Mouse (Mus musculus): ENCODE measurements around the gene Nin. TPM values are rescaled to one million over a fixed set of nuclear protein-coding genes. Genes with fewer than 3 reads are reported as not detected.

The Nin gene
- polyA plus RNA-seq, 1 experiment from 2014 or later, result 9.1 TPM

GRCm38 (mm10) chr12:70082485-70082884 lies 31.0 kb downstream of the Nin start:
- Histone ChIP-seq H3K9ac (replicated peaks) (no peak overlapping the region), H3K9me3 (replicated peaks) (no peaks in the 10 kb centered on the region), H3K36me3 (peaks cover 7% of the 10 kb centered on the region; the same call in 1 of the 2 replicates), H3K4me2 (no peak overlapping the region), H3K4me3 (replicated peaks) (no peak overlapping the region), H3K27me3 (replicated peaks) (no peaks in the 10 kb centered on the region), H3K27ac (replicated peaks) (no peak overlapping the region), H3K4me1 (no peaks in the 10 kb centered on the region)
- ATAC-seq (ENCODE audit: low FRiP score), result no peak
- 94% methylated on average over 9 of the region's 9 CpGs for WGBS

- no peaks in the 10 kb centered on the region for H3K27me3 ChIP-seq (replicated peaks)
- no peaks in the 10 kb centered on the region for H3K9me3 ChIP-seq (replicated peaks)
- no peaks in the 10 kb centered on the region for H3K4me1 ChIP-seq
- H3K4me2 ChIP-seq, result no peak overlapping the region
- WGBS, result 93% methylated on average over 7 of the region's 7 CpGs
- no peak overlapping the region for H3K4me3 ChIP-seq (replicated peaks)
- no peak overlapping the region for H3K9ac ChIP-seq (replicated peaks)
- H3K36me3 ChIP-seq, result no peaks in the 10 kb centered on the region
- H3K27ac ChIP-seq (replicated peaks), result no peak overlapping the region
- no peak for ATAC-seq (ENCODE audit: low FRiP score)
Observed at GRCm38 (mm10) chr12:70078471-70079025, 35.0 kb downstream of the Nin start.

DNA sequence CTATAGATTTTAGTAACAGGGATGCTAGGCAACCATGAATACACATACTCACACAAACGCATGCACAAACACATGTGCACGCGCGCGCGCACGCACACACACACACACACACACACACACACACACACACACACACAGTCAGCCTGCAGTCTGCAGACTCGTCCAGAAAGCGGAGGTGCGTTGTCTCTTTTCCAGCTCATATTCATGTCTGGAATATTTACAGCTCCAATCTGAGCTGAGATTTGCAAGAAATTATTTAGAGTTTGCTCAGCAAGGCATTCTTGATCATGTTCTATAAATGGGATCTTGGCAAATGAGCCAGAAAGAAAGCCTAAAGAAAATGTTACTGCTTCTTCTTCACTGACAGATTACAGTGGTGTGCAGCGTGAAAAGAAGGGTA lies 37.0 kb downstream of the Nin start:
- no peak overlapping the region for H3K9ac ChIP-seq (replicated peaks)
- no peaks in the 10 kb centered on the region for H3K36me3 ChIP-seq
- H3K4me1 ChIP-seq, result no peaks in the 10 kb centered on the region
- WGBS, result 81% methylated on average over 11 of the region's 11 CpGs
- no peaks in the 10 kb centered on the region for H3K27me3 ChIP-seq (replicated peaks)
- no peak overlapping the region for H3K4me3 ChIP-seq (replicated peaks)
- H3K9me3 ChIP-seq (replicated peaks), result no peaks in the 10 kb centered on the region
- H3K27ac ChIP-seq (replicated peaks), result no peak overlapping the region
- ATAC-seq (ENCODE audit: low FRiP score), result no peak
- no peak overlapping the region for H3K4me2 ChIP-seq

DNA sequence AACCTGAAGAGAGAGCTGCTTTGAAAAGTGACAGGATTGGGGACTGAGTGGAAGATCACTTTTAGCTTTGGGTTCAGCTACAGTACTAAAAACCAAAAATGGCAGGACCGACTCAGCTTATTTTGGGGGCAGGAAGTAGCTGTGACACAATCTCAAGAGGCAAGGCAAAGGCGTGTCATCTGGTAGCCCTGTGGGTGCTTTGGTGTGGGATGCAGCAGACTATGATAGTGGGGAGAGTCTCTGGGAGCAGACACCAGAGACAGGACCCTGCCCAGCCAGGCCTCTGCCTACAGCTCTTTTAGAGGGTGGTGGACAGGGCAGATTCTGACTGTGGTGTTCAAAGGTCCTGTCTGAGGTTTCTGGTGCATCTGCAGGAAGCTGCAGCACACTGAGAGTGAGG lies 38.5 kb downstream of the Nin start:
- Histone ChIP-seq H3K4me3 (replicated peaks) (no peak overlapping the region), H3K9me3 (replicated peaks) (no peaks in the 10 kb centered on the region), H3K9ac (replicated peaks) (no peak overlapping the region), H3K27me3 (replicated peaks) (no peaks in the 10 kb centered on the region), H3K4me1 (peaks cover 13% of the 10 kb centered on the region), H3K4me2 (no peak overlapping the region), H3K36me3 (no peaks in the 10 kb centered on the region), H3K27ac (replicated peaks) (no peak overlapping the region)
- ATAC-seq (ENCODE audit: low FRiP score), result no peak
- 89% methylated on average over 2 of the region's 2 CpGs for WGBS

DNA sequence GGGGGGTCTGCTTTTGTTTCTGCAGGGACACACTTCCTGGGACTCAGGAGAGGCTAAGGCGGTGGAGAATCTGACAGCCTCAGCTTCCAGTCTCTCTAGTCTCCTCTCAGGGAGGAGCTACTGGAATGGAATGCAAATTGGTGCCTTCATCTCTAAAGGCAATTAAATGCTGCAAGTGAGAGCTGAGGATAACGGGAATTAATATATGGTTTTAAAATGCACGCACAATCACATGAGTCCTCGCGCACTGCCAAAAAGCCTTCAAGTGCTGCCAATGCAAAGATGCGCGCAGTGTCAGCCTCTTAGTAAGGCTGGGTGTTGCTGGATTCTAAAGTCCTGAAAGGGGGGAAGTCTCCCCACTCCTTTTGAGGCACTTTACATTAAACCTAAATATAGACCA lies 42.6 kb downstream of the Nin start:
- Histone ChIP-seq H3K4me3 (replicated peaks) (no peak overlapping the region), H3K9ac (replicated peaks) (no peak overlapping the region), H3K36me3 (no peaks in the 10 kb centered on the region), H3K4me2 (peak overlapping the region; percentile 19; the same call in 1 of the 2 replicates), H3K27me3 (replicated peaks) (no peaks in the 10 kb centered on the region), H3K27ac (replicated peaks) (peak overlapping the region; percentile 45), H3K9me3 (replicated peaks) (no peaks in the 10 kb centered on the region), H3K4me1 (peaks cover 37% of the 10 kb centered on the region)
- no peak for ATAC-seq (ENCODE audit: low FRiP score)
- WGBS, result 22% methylated on average over 7 of the region's 7 CpGs

- Histone ChIP-seq H3K9ac (replicated peaks) (no peak overlapping the region), H3K27ac (replicated peaks) (peak overlapping the region; percentile 45), H3K4me2 (no peak overlapping the region), H3K4me3 (replicated peaks) (no peak overlapping the region), H3K4me1 (peaks cover 37% of the 10 kb centered on the region), H3K36me3 (no peaks in the 10 kb centered on the region), H3K9me3 (replicated peaks) (no peaks in the 10 kb centered on the region), H3K27me3 (replicated peaks) (no peaks in the 10 kb centered on the region)
- WGBS, result 14% methylated on average over 4 of the region's 4 CpGs
- no peak for ATAC-seq (ENCODE audit: low FRiP score)
Observed at GRCm38 (mm10) chr12:70070306-70070705, 43.2 kb downstream of the Nin start.

DNA sequence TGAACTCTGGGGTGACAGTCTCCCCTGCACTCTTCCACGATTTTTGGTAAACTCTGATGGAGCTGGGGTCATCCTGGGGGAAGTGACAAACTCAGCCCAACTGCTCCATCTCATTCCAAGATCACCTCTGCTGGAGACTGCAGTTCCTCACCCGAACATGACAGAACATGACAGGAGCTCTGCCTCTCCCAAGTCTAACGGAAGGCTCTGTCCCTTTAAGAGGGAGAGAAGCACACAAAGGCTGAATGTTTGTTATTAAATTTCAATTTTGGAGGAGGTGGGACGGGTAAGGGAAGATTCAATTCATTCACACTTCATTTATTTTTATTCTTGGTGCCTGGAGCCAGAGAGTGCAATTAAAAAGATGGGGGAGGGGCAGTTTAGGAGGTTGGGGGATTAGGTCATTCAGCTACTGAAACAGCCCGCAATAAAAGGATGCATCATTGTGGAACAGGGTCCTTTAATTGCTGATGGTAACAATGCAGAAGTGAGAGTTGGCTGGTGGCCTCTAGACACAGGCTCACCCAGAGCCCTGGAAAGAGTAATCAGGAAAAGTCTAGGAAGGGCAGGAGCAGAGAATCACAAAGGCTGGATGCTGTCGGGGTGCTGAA lies 44.8 kb downstream of the Nin start:
- H3K9ac ChIP-seq (replicated peaks), result no peak overlapping the region
- H3K4me2 ChIP-seq, result peak overlapping the region; percentile 25; the same call in 1 of the 2 replicates
- WGBS, result 9% methylated on average over 6 of the region's 6 CpGs
- H3K4me3 ChIP-seq (replicated peaks), result no peak overlapping the region
- H3K27me3 ChIP-seq (replicated peaks), result no peaks in the 10 kb centered on the region
- ATAC-seq (ENCODE audit: low FRiP score), result peak; percentile 59
- no peaks in the 10 kb centered on the region for H3K9me3 ChIP-seq (replicated peaks)
- peaks cover 37% of the 10 kb centered on the region for H3K4me1 ChIP-seq
- peak overlapping the region; percentile 64 for H3K27ac ChIP-seq (replicated peaks)
- no peaks in the 10 kb centered on the region for H3K36me3 ChIP-seq

DNA sequence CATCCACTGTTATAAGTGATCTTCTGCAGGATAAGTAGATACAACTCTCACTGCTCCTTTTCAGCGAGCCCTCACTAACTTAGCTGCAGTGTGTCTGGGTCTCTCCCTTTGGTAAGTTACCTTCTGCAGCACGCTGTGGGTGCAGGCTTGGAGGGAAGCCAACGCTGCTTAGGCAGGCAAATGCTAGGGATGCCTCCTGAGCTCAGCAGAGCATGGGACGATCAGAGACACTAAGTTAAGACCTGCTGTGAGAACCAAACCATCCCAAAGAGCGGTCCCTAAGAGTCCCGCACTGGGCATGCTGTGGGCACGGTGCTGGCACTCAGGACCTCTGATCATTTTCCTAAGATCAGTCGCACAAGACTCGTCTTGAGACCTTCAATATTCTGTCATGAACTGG lies 45.7 kb downstream of the Nin start:
- H3K27me3 ChIP-seq (replicated peaks), result no peaks in the 10 kb centered on the region
- 0 out of 2 replicates have a peak overlapping the region, but pooled peaks have one; percentile 25 for H3K4me2 ChIP-seq
- no peak overlapping the region for H3K4me3 ChIP-seq (replicated peaks)
- no peaks in the 10 kb centered on the region for H3K9me3 ChIP-seq (replicated peaks)
- peak overlapping the region; percentile 64 for H3K27ac ChIP-seq (replicated peaks)
- no peak for ATAC-seq (ENCODE audit: low FRiP score)
- WGBS, result 20% methylated on average over 9 of the region's 9 CpGs
- peaks cover 37% of the 10 kb centered on the region for H3K4me1 ChIP-seq
- H3K36me3 ChIP-seq, result no peaks in the 10 kb centered on the region
- no peak overlapping the region for H3K9ac ChIP-seq (replicated peaks)

DNA sequence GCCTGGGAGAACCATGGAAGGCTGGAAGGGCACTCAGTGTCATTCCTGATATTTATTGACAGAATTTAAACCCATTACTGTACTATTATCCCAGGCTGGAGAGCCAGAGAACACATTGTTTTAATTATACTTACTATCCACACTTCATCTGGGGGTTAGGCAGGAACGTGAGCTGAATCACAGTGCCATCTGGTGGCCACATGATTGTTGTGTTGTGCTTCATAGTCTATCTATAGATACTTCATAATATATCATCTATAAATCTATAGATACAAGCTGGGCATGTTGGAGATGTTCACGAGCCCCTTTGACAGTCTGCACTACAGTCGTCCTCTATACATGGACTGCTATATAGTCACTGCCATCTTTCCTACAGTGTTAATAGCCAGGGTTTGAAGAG lies 51.4 kb downstream of the Nin start:
- Histone ChIP-seq H3K4me3 (replicated peaks) (no peak overlapping the region), H3K9me3 (replicated peaks) (no peaks in the 10 kb centered on the region), H3K27me3 (replicated peaks) (no peaks in the 10 kb centered on the region), H3K9ac (replicated peaks) (no peak overlapping the region), H3K4me1 (no peaks in the 10 kb centered on the region), H3K36me3 (peaks cover 8% of the 10 kb centered on the region; the same call in 1 of the 2 replicates), H3K27ac (replicated peaks) (no peak overlapping the region), H3K4me2 (no peak overlapping the region)
- WGBS, result 44% methylated on average over 3 of the region's 3 CpGs
- peak; percentile 38; the same call in 1 of the 2 replicates for ATAC-seq (ENCODE audit: low FRiP score)

GRCm38 (mm10) chr12:70058956-70059851 lies 54.3 kb downstream of the Nin start:
- no peak overlapping the region for H3K4me3 ChIP-seq (replicated peaks)
- no peak overlapping the region for H3K27ac ChIP-seq (replicated peaks)
- WGBS, result 74% methylated on average over 14 of the region's 14 CpGs
- H3K4me2 ChIP-seq, result no peak overlapping the region
- no peaks in the 10 kb centered on the region for H3K27me3 ChIP-seq (replicated peaks)
- no peak for ATAC-seq (ENCODE audit: low FRiP score)
- H3K9ac ChIP-seq (replicated peaks), result no peak overlapping the region
- H3K9me3 ChIP-seq (replicated peaks), result no peaks in the 10 kb centered on the region
- H3K4me1 ChIP-seq, result no peaks in the 10 kb centered on the region
- H3K36me3 ChIP-seq, result peaks cover 29% of the 10 kb centered on the region

GRCm38 (mm10) chr12:70050699-70051098 lies 62.8 kb downstream of the Nin start:
- no peak overlapping the region for H3K9ac ChIP-seq (replicated peaks)
- ATAC-seq (ENCODE audit: low FRiP score), result no peak
- H3K27me3 ChIP-seq (replicated peaks), result no peaks in the 10 kb centered on the region
- no peak overlapping the region for H3K27ac ChIP-seq (replicated peaks)
- 72% methylated on average over 7 of the region's 7 CpGs for WGBS
- no peak overlapping the region for H3K4me3 ChIP-seq (replicated peaks)
- H3K36me3 ChIP-seq, result peaks cover 76% of the 10 kb centered on the region
- H3K9me3 ChIP-seq (replicated peaks), result no peaks in the 10 kb centered on the region
- H3K4me2 ChIP-seq, result no peak overlapping the region
- H3K4me1 ChIP-seq, result no peaks in the 10 kb centered on the region

GRCm38 (mm10) chr12:70048741-70049140 lies 64.8 kb downstream of the Nin start:
- no peaks in the 10 kb centered on the region for H3K4me1 ChIP-seq
- ATAC-seq (ENCODE audit: low FRiP score), result no peak
- peaks cover 79% of the 10 kb centered on the region for H3K36me3 ChIP-seq
- no peak overlapping the region for H3K27ac ChIP-seq (replicated peaks)
- H3K9ac ChIP-seq (replicated peaks), result no peak overlapping the region
- no peak overlapping the region for H3K4me2 ChIP-seq
- H3K4me3 ChIP-seq (replicated peaks), result no peak overlapping the region
- H3K27me3 ChIP-seq (replicated peaks), result no peaks in the 10 kb centered on the region
- 91% methylated on average over 9 of the region's 9 CpGs for WGBS
- H3K9me3 ChIP-seq (replicated peaks), result no peaks in the 10 kb centered on the region
